Mouse (Mus musculus) spleen, adult 10 weeks (tissue): ENCODE measurements around the gene Nemf. TPM values are rescaled to one million over a fixed set of nuclear protein-coding genes. Genes with fewer than 3 reads are reported as not detected.

ENCODE experiments used
- polyA plus RNA-seq: library from polyadenylated mRNA; stranded (reverse); fragments of 350-450 nt; fragmentation: Illumina TruSeq; extraction: RNeasy Lipid Tissue Mini Kit (QIAGEN cat#74804); gene quantifications from one replicate; pipeline ENCODE4 v1.2.3, GENCODE M21; 2015; ENCODE audit warnings: low replicate concordance; ENCODE audit not compliant: insufficient read depth

Gene Nemf
- polyA plus RNA-seq: 105 TPM

GRCm38 (mm10) chr12:69356546-69357299 lies at the start of gene Nemf:
Gene Nemf, minus strand, starts transcription at chr12:69357165.

GRCm38 (mm10) chr12:69371854-69372671 lies 15.1 kb upstream of the Nemf start, which contains the start of the genes Arf6 and Gm9887:
Gene Arf6, plus strand, starts transcription at chr12:69372150.
Gene Gm9887, minus strand, starts transcription at chr12:69372458.

GRCm38 (mm10) chr12:69296511-69297410 lies 60.2 kb downstream of the Nemf start, which contains the start of gene Klhdc2:
Gene Klhdc2, plus strand, starts transcription at chr12:69296681.

Other genes starting within 250 kb of the Nemf start
- 1,008 TPM for gene Rps29, start 198.0 kb downstream of the Nemf start, polyA plus RNA-seq
- gene Lrr1, start 188.4 kb downstream of the Nemf start, polyA plus RNA-seq: 1.8 TPM
- gene Rpl36al, start 173.1 kb downstream of the Nemf start, polyA plus RNA-seq: 750 TPM
- gene Mgat2, start 173.0 kb downstream of the Nemf start, polyA plus RNA-seq: 58.5 TPM
- gene Gm49383, start 160.1 kb downstream of the Nemf start, polyA plus RNA-seq: 4.0 TPM
- 3.5 TPM for gene Dnaaf2, start 158.7 kb downstream of the Nemf start, polyA plus RNA-seq
- gene Gm49384, start 152.9 kb downstream of the Nemf start, polyA plus RNA-seq: 7.1 TPM
- 15.0 TPM for gene Pole2, start 129.0 kb downstream of the Nemf start, polyA plus RNA-seq
- 18.3 TPM for gene Klhdc1, start 116.0 kb downstream of the Nemf start, polyA plus RNA-seq
- gene Klhdc2, start 60.5 kb downstream of the Nemf start, polyA plus RNA-seq: 43.8 TPM
- 107 TPM for gene Arf6, start 15.0 kb upstream of the Nemf start, polyA plus RNA-seq
- not detected for gene Gm9887, start 15.3 kb upstream of the Nemf start, polyA plus RNA-seq
- gene Vcpkmt, start 225.9 kb upstream of the Nemf start, polyA plus RNA-seq: 12.0 TPM